Mouse (Mus musculus) spleen, adult 2 months (tissue): ENCODE results near the gene Ccr3. TPM values are rescaled to one million over a fixed set of nuclear protein-coding genes. Genes with fewer than 3 reads are reported as not detected.
A peak's percentile ranks its signal among the peaks of the same experiment; 100 is the strongest.

ENCODE experiments used
- DNase-seq, 2 experiments: peaks; one replicate each; pipeline versions ENCODE4 v3.0.0 to v3.0.0-alpha.2; 2012 to 2021; ENCODE audit warnings: low spot score in 2 of 2, low read depth in 1 of 2
- H3K27ac ChIP-seq: fragments of 200-500 bp; 2 replicates; pipeline ENCODE4 v1.5.1; 2012; ENCODE audit warnings: low read length, inconsistent platforms; ENCODE audit not compliant: insufficient read depth
- H3K27me3 ChIP-seq: fragments of 200-500 bp; 2 replicates; pipeline ENCODE4 v1.6.1; 2012; ENCODE audit warnings: mild to moderate bottlenecking, moderate library complexity, low read length, inconsistent platforms; ENCODE audit not compliant: control insufficient read depth, insufficient read depth
- H3K36me3 ChIP-seq: fragments of 200-500 bp; 2 replicates; pipeline ENCODE4 v1.6.1; 2012; ENCODE audit warnings: mild to moderate bottlenecking, low read length, inconsistent platforms; ENCODE audit not compliant: control insufficient read depth, insufficient read depth
- H3K4me1 ChIP-seq: fragments of 200-500 bp; 2 replicates; pipeline ENCODE4 v1.6.1; 2011; ENCODE audit warnings: inconsistent platforms; ENCODE audit not compliant: control insufficient read depth, insufficient read depth, insufficient read length
- H3K4me3 ChIP-seq: fragments of 200-500 bp; 2 replicates; pipeline ENCODE4 v1.5.1; 2011; ENCODE audit warnings: mild to moderate bottlenecking, inconsistent platforms; ENCODE audit not compliant: insufficient read depth, insufficient read length; ENCODE audit errors: extremely low read depth
- CTCF ChIP-seq: fragments of 200-500 bp; IDR thresholded peaks from 2 replicates; pipeline ENCODE4 v1.5.1; 2011; ENCODE audit warnings: mild to moderate bottlenecking, inconsistent platforms; ENCODE audit not compliant: insufficient read depth, insufficient read length, insufficient replicate concordance; ENCODE audit errors: extremely low read depth
- POLR2A ChIP-seq: fragments of 200-500 bp; IDR thresholded peaks from 2 replicates; pipeline ENCODE4 v1.6.1; 2011; ENCODE audit warnings: low read depth, low read length, inconsistent platforms
- WGBS: fragments of 180-500 bp; shearing (Covaris S2); methylation state at CpG from one replicate; pipeline ENCODE4 v1.1.7; 2018; 5-methylcytosine and 5-hydroxymethylcytosine counted together
- polyA plus RNA-seq: library from polyadenylated mRNA; depleted of rRNA; stranded (reverse); fragments of >200 nt; gene quantifications from 2 replicates; pipeline ENCODE4 v1.2.3, GENCODE M21; 2012

Ccr3 gene
- polyA plus RNA-seq, 1 experiment: 6.2 TPM

DNA sequence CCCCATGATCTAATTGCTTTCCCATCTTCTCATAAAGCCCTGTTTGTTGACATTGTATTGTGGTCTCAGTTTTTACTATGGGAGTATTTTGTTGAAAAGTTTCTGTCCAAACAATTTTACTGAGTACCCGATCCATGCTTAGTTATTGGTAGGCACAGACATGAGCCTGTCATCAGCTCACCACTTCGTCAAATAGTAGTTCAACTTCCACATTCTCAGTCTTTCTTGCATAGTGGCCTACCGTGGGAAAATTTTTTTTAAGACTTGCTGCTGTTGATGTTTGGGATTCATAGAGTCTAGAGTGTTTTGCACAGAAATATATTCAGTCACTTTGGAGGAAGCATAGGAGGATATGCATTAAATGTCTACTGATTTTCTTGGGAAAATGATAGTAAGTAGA, 8.5 kb upstream of the Ccr3 start:
- no peak overlapping the region for H3K27ac ChIP-seq
- H3K4me3 ChIP-seq: no peak overlapping the region
- no peak for DNase-seq
- H3K27me3 ChIP-seq: no peaks in the 10 kb centered on the region
- H3K4me1 ChIP-seq: no peaks in the 10 kb centered on the region
- H3K36me3 ChIP-seq: no peaks in the 10 kb centered on the region
- TF ChIP-seq POLR2A (no peak), CTCF (no peak)
- WGBS: 73% methylated on average over 3 of the region's 3 CpGs

GRCm38 (mm10) chr9:124014985-124015652, 6.7 kb upstream of the Ccr3 start:
- no peaks in the 10 kb centered on the region for H3K36me3 ChIP-seq
- DNase-seq: no peak
- no peak overlapping the region for H3K4me3 ChIP-seq
- H3K27ac ChIP-seq: no peak overlapping the region
- 82% methylated on average over 2 of the region's 2 CpGs for WGBS
- no peaks in the 10 kb centered on the region for H3K4me1 ChIP-seq
- H3K27me3 ChIP-seq: no peaks in the 10 kb centered on the region
- TF ChIP-seq POLR2A (no peak), CTCF (no peak)

GRCm38 (mm10) chr9:124016048-124016447, 5.7 kb upstream of the Ccr3 start:
- TF ChIP-seq CTCF (no peak), POLR2A (no peak)

GRCm38 (mm10) chr9:124019887-124020286, 1.9 kb upstream of the Ccr3 start:
- no peak for TF ChIP-seq CTCF
- no peak for TF ChIP-seq POLR2A
- H3K27me3 ChIP-seq: no peaks in the 10 kb centered on the region
- DNase-seq: no peak
- H3K4me1 ChIP-seq: no peaks in the 10 kb centered on the region
- no peaks in the 10 kb centered on the region for H3K36me3 ChIP-seq
- H3K4me3 ChIP-seq: no peak overlapping the region
- WGBS: 48% methylated on average over 3 of the region's 3 CpGs
- H3K27ac ChIP-seq: no peak overlapping the region

More at GRCm38 (mm10) chr9:124016048-124016447, 5.7 kb upstream of the Ccr3 start:
- H3K36me3 ChIP-seq: no peaks in the 10 kb centered on the region
- H3K4me3 ChIP-seq: no peak overlapping the region
- H3K27me3 ChIP-seq: no peaks in the 10 kb centered on the region
- H3K27ac ChIP-seq: no peak overlapping the region
- no peaks in the 10 kb centered on the region for H3K4me1 ChIP-seq
- DNase-seq: no peak
- 55% methylated on average over 2 of the region's 2 CpGs for WGBS

- Histone ChIP-seq H3K4me1 (peaks cover 4% of the 10 kb centered on the region; the same call in 1 of the 2 replicates), H3K36me3 (no peaks in the 10 kb centered on the region), H3K27ac (no peak overlapping the region), H3K4me3 (no peak overlapping the region), H3K27me3 (no peaks in the 10 kb centered on the region)
- DNase-seq: peak; percentile 10 to 29
- 79% methylated on average over 1 of the region's 1 CpGs for WGBS
- TF ChIP-seq POLR2A (no peak), CTCF (peak; percentile 44; the same call in 1 of the 2 replicates)
These were observed 11.6 kb downstream of the Ccr3 start for GRCm38 (mm10) chr9:124033345-124033744.

- no peaks in the 10 kb centered on the region for H3K36me3 ChIP-seq
- H3K4me1 ChIP-seq: peaks cover 7% of the 10 kb centered on the region
- H3K27ac ChIP-seq: peak overlapping the region; percentile 28; the same call in 1 of the 2 replicates
- DNase-seq: peak; percentile 15 to 67
- H3K27me3 ChIP-seq: no peaks in the 10 kb centered on the region
- no peak for TF ChIP-seq CTCF
- no peak for TF ChIP-seq POLR2A
- no peak overlapping the region for H3K4me3 ChIP-seq
- 7% methylated on average over 4 of the region's 4 CpGs for WGBS
These were observed 15.9 kb downstream of the Ccr3 start for GRCm38 (mm10) chr9:124037707-124038106.

DNA sequence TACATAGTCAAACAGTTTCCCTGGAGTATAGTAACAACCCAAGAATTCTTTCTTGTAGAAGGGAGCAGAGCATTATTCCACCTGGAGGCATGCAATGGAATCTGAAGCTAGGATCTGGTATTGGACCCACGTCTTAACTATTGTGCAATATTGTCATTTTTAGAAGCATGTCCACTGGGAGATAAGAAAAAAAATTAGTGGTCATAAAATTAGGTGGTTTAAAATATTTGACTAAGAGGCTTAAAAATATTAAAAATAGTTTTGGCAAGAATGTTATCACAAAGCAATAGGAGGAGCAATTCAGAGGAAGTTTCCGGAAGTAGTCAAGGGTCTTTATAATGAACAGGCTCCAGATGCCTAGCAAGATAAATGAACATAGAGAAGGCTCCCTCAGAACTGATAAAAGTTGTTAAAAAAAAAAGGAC, 16.4 kb downstream of the Ccr3 start:
- Histone ChIP-seq H3K4me1 (peaks cover 7% of the 10 kb centered on the region), H3K4me3 (no peak overlapping the region), H3K27ac (no peak overlapping the region; the same call in 1 of the 2 replicates), H3K36me3 (no peaks in the 10 kb centered on the region), H3K27me3 (no peaks in the 10 kb centered on the region)
- TF ChIP-seq POLR2A (no peak), CTCF (no peak)
- no peak for DNase-seq
- WGBS: 19% methylated on average over 2 of the region's 2 CpGs
